Mouse (Mus musculus): ENCODE data around the gene Glipr2. TPM values are rescaled to one million over a fixed set of nuclear protein-coding genes. Genes with fewer than 3 reads are reported as not detected.

Gene Glipr2
- polyA plus RNA-seq, 1 experiment = 9.7 TPM

GRCm38 (mm10) chr4:44025570-44025969 is 68.4 kb downstream of the Glipr2 start:
- no peak overlapping the region for H3K4me3 ChIP-seq (ENCODE audit: low read depth, low read length)
- 90% methylated on average over 6 of the region's 6 CpGs for WGBS
- H3K36me3 ChIP-seq (ENCODE audit: control insufficient read depth, insufficient read depth, low read length) = peaks cover 75% of the 10 kb centered on the region
- no peaks in the 10 kb centered on the region for H3K27me3 ChIP-seq (ENCODE audit: control insufficient read depth, insufficient read depth, low read length)
- TF ChIP-seq POLR2A (IDR thresholded peaks at IDR 0.05; ENCODE audit: low read depth, low read length) = no peak
- TF ChIP-seq CTCF (IDR thresholded peaks at IDR 0.05; ENCODE audit: extremely low read depth, insufficient read length, insufficient replicate concordance, low read depth, low read length) = no peak
- no peak overlapping the region for H3K27ac ChIP-seq (ENCODE audit: insufficient read depth, low read depth, low read length)
- H3K4me1 ChIP-seq (ENCODE audit: control insufficient read depth, insufficient read depth, insufficient read length, low read length) = no peaks in the 10 kb centered on the region; the same call in 1 of the 2 replicates

Other genes with a start within 250 kb of the Glipr2 start
- not detected in 2 replicates for gene Olfr71, start 247.1 kb upstream of the Glipr2 start, polyA plus RNA-seq (2012; rRNA removed)
- gene Hrct1, start 230.2 kb upstream of the Glipr2 start, polyA plus RNA-seq (2012; rRNA removed) = 1.0 and 2.0 TPM in 2 replicates
- gene Spaar, start 227.4 kb upstream of the Glipr2 start, polyA plus RNA-seq (2012; rRNA removed) = 0.28 and 1.1 TPM in 2 replicates
- not detected in 2 replicates for gene Olfr159, start 186.4 kb upstream of the Glipr2 start, polyA plus RNA-seq (2012; rRNA removed)
- gene Olfr156, start 133.5 kb upstream of the Glipr2 start, polyA plus RNA-seq (2012; rRNA removed) = not detected in 2 replicates
- 0.04 and 0.10 TPM in 2 replicates for gene Olfr157, start 117.2 kb upstream of the Glipr2 start, polyA plus RNA-seq (2012; rRNA removed)
- not detected in 2 replicates for gene Olfr155, start 105.8 kb upstream of the Glipr2 start, polyA plus RNA-seq (2012; rRNA removed)
- 1.3 and 2.1 TPM in 2 replicates for gene Reck, start 81.9 kb upstream of the Glipr2 start, polyA plus RNA-seq (2012; rRNA removed)
- not detected in 2 replicates for gene Ccin, start 26.1 kb downstream of the Glipr2 start, polyA plus RNA-seq (2012; rRNA removed)
- 119 and 280 TPM in 2 replicates for gene Clta, start 47.1 kb downstream of the Glipr2 start, polyA plus RNA-seq (2012; rRNA removed)
- gene Gne, start 126.8 kb downstream of the Glipr2 start, polyA plus RNA-seq (2012; rRNA removed) = 26.9 and 40.6 TPM in 2 replicates

Data from small intestine, adult 2 months (tissue).